Mouse (Mus musculus) heart, postnatal 25 days (tissue): ENCODE measurements around the gene Tcaf2. TPM values are rescaled to one million over a fixed set of nuclear protein-coding genes. Genes with fewer than 3 reads are reported as not detected.

ENCODE experiments used
- DNase-seq: peaks from one replicate; pipeline ENCODE4 v3.0.0; 2022; ENCODE audit warnings: low spot score
- intact Hi-C: fragments of 180-260 bp; cut with DNase I; formaldehyde crosslinking; loops from one replicate; pipeline ENCODE4 v1.15.1; 2025
- total RNA-seq, 2 experiments: library from RNA; stranded (reverse); gene quantifications; 2 replicates each; pipeline ENCODE4 v1.2.3; 2021

Gene Tcaf2
- 1 to 10 TPM; 3.3 to 3.6 TPM for total RNA-seq

DNA sequence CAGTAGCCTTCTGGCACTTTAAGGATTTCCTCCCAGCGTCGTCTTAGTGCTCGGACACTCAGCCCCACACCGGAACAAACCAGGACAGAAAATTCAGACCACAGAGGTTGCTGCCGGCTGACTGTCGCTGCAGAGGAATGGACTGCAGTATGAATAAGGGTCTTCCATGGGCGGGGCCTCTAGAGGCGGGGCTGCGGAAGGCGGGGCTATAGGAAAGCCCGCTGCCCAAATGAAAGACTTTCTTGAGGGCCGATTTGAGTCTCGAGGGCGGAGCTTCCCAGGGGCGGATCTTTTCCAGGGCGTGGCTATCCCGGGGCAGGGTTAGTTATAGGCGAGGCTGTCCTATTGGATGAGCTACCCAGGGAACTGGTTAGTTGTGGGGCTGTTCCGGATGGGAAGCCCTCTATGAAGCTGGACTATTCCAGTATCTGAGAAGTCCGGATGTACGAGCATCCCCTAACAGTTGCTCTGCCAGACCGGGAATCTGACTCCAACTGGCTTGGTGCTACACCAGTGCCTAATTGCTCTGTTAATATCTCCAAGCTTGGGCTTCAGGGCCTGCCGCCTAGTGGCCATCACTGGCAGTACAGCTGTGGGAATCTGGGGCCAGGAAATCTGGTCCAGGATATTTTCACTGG is at the start of gene Tcaf2:
Gene Tcaf2 (minus strand): TSS at position 343 of the 638 bp plus-strand sequence.
- DNase-seq, result peak; percentile 87
- intact Hi-C loops, result loop anchor here (5.0 kb wide), 1 partner anchor 47 kb away; no protein-coding TSS in a partner anchor

DNA sequence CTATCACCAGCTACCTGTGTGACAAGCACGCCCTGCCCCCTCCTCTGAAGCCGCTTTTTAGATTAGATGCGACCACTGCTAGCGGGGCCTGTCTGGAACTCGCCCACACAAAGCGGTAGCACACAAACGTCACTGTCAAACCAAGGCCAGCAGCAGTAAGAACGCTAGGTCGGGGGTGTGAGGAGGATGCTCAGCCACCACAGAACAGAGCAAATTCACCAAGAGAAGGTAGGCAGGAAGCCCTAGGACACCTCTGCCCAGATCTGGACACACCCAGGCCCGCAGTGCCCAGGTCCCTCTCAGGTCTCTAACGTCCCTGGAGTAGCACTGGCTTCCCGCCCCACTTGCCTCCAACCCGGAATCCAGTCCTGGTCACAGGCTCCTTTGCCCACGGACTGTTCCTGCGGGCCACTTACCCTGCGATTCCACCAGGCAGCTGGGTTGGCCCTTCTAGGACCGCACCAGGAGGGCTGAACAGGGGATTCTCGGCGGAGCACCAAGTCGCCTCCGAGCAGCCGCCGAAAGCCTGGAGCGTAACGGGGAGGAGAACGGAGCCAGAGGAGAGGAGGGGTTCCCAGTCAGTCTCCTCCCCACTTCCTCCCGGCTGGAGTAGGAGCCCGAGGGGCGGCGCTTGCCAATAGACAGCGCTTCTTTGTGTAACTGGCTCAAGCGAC is 47.6 kb upstream of the Tcaf2 start:
- intact Hi-C loops, result loop anchor here (5.0 kb wide), 2 partner anchors 45 to 970 kb away; partner anchors contain the start of gene Tcaf2

DNA sequence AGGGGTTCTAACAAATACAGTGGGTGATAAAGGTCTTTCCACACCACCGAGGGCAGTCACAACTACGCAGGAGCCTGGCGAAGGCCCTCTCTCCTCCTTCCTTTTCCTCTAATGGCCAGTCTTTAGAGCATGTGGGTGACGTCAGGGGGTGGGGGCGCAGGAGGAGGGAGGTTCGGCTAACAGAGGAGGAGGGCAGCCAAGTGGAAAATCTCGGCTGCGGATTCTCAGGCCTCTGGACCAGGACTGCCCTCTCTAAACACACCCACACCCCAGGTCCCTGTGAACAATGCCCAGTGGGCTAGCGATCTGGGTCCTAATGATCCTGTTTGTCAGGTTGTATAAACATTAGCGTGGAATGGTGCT is 47.1 kb upstream of the Tcaf2 start:
- peak; percentile 76 for DNase-seq
- intact Hi-C loops, result loop anchor here (5.0 kb wide), 2 partner anchors 45 to 970 kb away; partner anchors contain the start of gene Tcaf2

More for the DNA sequence above, 47.6 kb upstream of the Tcaf2 start:
- peak; percentile 77 for DNase-seq

DNA sequence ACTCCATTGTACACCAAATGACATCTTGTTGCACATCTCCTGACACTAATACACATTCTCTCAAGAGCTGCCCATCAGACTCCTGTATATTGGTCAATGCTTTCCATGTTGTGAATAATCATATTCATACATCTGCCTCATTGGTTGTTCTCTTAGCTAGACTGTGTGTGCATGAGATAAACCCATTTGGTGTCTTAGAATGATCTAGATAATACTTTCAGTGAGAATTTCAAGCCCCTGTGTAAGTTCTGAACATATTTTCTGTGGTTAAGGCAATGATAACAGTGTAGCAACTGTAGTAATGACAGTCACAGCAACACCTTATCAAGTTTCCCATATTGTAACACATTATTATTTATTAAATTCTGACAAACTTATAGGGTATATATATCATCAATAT is 44.7 kb upstream of the Tcaf2 start:
- intact Hi-C loops, result loop anchor here (5.0 kb wide), 2 partner anchors 42 to 973 kb away; partner anchors contain the start of gene Tcaf2
- no peak for DNase-seq

DNA sequence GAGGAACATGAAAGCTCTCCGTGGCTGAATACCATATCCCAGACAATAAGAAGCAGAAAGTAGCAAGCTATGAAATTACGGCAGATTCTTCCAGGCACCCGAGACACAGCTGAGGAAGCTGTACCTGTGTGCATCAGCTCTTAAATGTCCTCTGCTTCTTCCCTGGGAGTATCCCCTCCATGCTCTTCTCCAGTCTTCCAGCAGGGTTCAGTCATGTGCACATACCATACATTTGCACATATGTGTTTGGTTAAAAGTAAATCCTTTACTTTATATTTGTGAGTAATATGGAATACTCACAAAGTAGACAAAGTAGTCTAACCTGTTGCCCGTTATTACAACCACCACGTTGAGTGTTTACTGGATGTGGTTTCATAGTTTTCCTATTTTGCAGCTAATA is 42.9 kb upstream of the Tcaf2 start:
- no peak for DNase-seq
- intact Hi-C loops, result no loop called here

DNA sequence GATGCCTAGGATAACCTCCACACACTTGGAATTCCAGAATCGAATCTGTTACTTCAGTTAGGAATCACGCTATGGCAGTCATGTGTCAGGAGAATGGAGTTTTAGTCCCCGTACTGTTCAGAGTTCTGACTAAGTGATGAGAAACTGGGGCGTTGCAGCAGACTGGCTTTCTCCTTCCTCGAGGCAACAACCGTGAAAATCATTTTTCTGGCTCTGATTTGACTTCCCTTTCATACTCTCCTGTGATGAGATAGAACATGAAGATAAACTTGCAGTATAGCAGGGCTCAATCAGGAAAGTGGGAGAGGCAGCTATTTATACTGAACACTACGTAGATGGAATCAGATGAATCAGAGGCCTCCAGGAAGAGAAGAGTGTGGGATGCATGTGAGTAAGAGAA is 35.0 kb upstream of the Tcaf2 start:
- intact Hi-C loops, result no loop called here
- DNase-seq, result no peak

DNA sequence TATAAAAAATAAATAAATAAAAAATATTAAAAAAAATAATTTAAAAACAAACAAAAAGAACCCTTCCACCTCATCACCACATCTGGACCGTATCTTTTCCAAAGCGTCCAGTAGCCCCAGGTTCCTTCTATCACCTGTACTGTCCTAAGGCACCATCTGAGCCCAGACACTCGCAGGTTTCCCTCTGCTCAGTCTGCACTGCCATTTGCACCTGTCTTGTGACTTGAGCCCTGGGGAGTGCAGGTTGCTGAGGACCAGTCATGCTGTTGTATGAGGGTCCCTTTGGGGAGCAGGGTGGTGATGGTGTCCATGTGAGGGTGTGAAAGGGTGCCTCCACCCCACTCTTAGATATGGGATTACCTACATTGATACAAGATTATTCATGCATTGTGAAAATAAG is 31.0 kb upstream of the Tcaf2 start:
- DNase-seq, result no peak
- intact Hi-C loops, result no loop called here

DNA sequence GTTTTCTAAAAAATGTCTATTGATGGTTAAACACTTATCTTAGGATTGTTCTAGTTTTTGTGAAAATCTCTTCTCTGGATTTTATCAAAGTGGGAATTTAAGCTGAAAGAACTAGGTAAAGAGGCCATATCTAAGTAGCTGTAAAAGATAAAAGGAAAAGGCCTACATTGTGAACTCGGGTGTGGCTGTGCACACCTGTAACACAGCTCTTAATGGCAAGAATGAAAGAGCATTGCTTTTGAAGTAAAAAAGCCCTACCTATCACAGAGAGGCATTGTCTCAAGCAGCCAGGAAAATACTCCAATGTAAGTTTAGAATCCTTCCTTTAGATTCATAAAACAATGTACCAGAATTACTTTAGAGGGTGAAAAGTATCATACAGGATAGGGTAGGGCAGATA is 26.7 kb upstream of the Tcaf2 start:
- no peak for DNase-seq
- intact Hi-C loops, result no loop called here

DNA sequence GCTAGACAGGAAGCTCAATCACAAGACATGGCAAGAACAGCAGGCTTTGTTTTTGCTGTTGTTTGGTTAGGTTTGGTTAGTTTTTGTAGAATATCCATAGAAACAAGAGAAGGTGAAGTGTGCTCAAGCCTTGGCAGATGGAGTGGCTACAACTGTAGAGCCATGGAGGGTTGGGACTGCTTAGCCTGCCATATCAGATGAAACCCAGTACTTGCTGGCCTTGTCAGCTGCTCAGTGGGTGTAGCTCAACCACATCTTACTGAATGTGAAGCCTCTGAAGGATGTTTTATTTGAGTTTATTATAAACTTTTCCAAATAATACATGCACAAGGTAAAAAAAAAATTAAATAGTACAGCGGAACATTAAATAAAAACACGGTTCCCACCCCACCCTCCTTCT is 22.7 kb upstream of the Tcaf2 start:
- intact Hi-C loops, result no loop called here
- no peak for DNase-seq

DNA sequence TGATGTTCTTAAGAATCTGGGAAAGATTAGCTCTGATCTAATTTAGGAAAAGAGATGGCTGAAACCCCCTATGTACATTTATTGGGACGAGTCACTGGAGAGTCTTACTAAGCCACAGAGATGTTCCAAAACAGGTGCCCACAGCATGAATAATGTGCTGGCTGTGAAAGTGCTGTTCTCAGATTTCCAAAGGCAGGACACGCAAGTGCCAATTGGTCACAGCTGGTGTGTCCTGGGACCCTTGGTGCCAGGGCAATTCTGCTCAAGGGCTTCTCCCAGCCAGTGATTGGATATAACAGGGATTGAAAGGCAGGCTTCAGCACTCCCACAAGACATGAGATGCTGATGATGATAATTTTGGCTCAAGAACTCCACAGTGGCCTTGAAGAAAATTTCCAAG is 16.7 kb upstream of the Tcaf2 start:
- intact Hi-C loops, result no loop called here

DNA sequence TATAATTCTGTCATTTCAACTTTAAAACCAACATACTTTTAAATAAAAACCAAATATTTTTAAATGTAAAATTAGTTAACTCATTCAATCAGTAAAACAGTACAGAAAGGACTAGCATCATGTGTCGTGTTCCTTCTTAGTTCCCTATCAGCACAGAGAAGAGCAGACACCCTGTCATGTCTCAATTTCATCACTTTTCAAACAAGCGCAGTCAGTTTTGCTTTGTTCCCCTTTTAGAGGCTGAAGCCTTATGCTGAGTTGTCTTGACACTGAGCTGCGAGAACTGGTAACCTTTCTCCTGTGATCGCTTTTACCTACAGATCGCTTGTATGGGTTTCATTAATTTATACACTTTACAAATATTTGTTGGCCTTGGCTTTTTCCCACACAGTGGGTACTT is 10.7 kb downstream of the Tcaf2 start:
- intact Hi-C loops, result no loop called here
- DNase-seq, result no peak

More for the DNA sequence above, 16.7 kb upstream of the Tcaf2 start:
- no peak for DNase-seq

DNA sequence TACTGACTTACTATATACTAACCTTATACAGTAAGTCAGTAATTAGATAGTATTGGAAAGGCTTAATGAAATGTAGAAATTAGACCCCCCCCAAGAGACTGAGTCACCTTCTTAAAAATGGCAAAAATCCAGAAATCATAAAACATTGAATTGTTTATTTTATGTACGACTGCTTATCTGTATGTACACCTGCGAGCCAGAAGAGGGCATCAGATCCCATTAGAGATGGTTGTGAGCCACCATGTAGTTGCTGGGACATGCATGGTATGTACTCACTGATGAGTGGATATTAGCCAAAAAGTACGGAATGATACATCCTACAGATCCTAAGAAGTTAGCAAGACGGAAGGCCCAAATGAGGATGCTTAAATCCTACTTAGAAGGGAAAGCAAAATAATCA is 13.7 kb downstream of the Tcaf2 start:
- no peak for DNase-seq
- intact Hi-C loops, result no loop called here

DNA sequence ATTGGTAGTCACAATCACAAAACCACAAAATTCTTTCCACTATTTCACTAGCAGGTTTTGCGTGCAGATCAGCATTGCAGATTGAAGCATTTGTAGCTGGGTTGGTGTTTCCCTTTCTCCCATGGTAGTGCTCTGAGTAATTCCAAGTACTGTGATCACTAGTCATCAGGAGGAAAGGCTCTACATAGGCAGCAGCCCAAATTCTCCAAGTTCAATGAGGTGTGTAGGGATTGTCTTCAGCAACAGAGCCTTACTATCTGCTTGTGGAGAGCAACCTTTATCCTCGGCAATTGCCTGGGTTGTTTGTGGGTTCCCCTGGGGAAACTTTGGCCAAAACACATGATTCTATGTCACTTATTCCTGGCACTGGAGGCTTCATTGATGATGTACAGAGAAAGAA is 28.1 kb downstream of the Tcaf2 start:
- no peak for DNase-seq
- intact Hi-C loops, result loop anchor here (10.0 kb wide), 1 partner anchor 248 kb away; no protein-coding TSS in a partner anchor

DNA sequence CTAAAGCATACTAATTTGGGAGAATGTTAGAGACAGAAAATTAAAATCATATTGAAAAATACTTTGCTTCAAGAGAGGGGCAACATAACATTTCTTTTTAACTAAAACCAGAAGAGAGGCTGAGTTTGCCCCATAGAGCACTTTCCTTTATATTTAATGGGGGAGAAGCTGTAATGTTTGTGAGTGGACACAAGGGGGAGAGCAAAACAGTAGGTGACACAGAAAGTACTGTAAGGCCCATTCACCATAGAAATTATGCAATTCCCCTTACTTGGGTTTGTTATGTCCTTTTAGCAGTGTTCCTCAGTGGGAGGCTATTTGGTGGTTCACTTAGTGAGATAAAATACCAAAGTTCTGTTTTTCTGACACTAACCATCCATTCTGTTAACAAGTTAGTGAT is 32.8 kb downstream of the Tcaf2 start:
- intact Hi-C loops, result loop anchor here (10.0 kb wide), 1 partner anchor 253 kb away; no protein-coding TSS in a partner anchor

DNA sequence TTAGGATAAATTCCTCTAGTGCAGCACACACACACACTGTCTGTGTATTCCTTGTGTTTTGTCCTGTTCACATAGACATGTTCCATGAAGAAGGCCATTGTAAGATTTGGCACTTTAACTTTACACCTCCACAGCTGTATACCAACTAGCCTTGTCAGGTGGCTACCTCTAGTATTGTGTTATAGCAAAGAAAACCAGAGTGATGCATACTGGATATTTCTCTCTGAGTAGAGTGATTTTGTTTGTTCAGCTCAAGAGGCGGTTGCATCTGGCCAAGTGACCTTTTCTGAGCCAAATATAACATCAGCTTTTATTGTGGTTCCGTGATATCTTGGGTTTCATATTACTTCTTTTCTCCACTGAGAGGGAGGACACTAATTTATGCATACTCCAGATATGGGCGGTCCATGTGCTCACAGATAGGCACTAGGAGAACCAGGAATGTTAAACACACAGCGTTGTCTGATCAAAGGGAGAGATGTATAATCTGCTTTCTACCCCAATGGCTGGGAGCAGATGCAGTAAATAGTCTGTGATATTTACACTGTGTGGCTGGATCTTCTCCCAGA is 34.0 kb downstream of the Tcaf2 start:
- DNase-seq, result no peak
- intact Hi-C loops, result loop anchor here (10.0 kb wide), 1 partner anchor 254 kb away; no protein-coding TSS in a partner anchor

More for the DNA sequence above, 32.8 kb downstream of the Tcaf2 start:
- DNase-seq, result no peak

DNA sequence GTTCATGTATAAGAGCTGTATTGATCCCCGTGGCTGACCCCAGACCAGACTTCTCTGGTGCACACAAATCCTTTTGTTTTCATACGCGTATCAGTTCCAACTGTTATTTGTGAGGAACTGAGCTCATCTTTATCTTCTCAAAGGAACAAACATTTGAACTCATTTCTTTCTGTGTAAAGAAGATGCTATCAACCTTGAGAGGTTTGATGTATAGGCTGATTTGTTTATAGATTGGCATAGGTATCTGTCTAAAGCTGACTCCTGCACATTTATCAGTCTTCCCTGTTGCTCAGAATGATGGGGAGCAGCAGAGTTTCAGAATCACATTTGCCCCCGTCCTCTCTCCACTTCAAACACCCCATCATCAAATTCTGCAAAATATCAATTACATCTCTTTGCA is 47.5 kb downstream of the Tcaf2 start, which contains the start of gene Tcaf3:
Gene Tcaf3 (minus strand): TSS at position 101 of the 400 bp plus-strand sequence.
- intact Hi-C loops, result no loop called here
- no peak for DNase-seq

DNA sequence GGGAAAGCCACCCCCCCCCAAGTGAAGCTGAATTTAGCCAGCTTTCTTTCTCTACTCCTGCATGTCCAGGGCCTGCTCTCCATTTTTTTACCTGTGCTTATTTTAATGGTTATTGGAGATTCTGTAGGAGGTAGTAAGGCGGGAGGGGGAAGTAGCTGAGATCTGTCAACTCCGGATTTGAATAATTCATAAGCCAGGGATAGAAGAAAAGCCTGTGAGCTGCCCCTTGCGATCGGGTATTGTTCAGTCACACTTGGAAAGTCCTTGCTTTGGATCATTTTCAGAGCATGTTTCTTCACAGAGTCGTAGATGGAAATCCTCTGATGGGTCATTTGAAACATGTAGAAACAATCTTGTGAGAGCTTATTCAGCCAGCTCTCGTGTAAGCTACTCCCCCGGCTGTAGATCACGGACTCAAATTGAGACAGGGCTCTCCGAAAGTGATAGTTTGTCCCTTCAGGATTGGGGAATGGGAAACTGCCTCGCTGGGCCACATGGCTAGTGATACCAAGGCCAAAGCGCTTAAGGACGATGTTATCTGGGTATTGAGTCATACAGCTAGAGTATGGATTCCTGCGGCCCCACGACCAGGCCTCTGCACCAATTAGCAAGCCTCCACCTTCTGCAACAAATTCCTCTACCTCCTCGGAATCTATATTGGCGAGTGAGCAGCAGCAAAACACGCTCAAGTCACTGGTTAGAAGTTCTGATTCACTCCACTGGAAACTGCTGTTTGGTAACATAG is 51.7 kb downstream of the Tcaf2 start:
- intact Hi-C loops, result no loop called here
- no peak for DNase-seq

DNA sequence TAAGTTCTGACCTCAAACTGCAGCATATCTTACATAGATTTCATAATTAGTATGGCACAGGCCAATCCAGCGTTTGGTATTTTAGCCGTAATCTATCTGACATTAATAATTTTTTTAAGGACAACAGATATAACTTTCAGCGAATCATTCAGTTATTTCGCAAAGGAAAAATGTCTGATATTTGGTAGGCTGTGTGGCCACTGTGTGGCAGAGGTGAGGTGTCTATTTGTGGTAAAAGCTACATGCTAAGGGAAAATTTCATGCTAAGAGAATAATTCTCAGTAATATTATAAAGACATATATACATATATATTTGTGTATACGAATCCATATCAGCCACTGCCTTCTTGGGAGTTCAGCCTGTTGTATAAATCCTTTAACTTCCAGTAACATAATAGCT is 58.5 kb downstream of the Tcaf2 start:
- no peak for DNase-seq
- intact Hi-C loops, result no loop called here

DNA sequence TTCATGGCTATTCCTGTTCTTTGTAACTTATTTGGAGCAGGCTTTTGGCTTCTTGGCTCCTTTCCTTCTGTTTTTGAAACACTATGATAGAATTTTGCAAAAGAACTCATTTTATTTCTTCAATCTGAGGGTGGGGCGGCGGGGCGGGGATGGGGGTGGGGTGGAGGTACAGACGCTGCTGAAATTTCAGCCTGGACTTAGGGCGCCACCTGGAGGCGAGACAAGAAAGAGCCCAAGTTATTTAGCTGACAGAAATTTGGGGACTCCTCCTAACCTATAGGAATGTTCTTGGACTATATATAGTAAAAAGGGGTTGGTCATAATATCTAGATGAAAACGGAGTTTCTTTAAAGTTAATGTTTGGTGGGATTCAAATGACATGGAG is 61.6 kb downstream of the Tcaf2 start:
- intact Hi-C loops, result loop anchor here (1.0 to 5.0 kb wide), 5 partner anchors 45 to 822 kb away; partner anchors contain the start of gene Zyx
- DNase-seq, result no peak
